Mouse (Mus musculus) urinary bladder, adult 2 months (tissue): ENCODE data around the gene Ap1g1. TPM values are rescaled to one million over a fixed set of nuclear protein-coding genes. Genes with fewer than 3 reads are reported as not detected.

ENCODE experiments used
- DNase-seq: peaks from one replicate; pipeline ENCODE4 v3.0.0; 2022; ENCODE audit warnings: low spot score
- polyA plus RNA-seq: library from polyadenylated mRNA; depleted of rRNA; stranded (reverse); fragments of >200 nt; gene quantifications from 2 replicates; pipeline ENCODE4 v1.2.3, GENCODE M21; 2012

Ap1g1 gene
- polyA plus RNA-seq, 1 experiment: 58.7 TPM

DNA sequence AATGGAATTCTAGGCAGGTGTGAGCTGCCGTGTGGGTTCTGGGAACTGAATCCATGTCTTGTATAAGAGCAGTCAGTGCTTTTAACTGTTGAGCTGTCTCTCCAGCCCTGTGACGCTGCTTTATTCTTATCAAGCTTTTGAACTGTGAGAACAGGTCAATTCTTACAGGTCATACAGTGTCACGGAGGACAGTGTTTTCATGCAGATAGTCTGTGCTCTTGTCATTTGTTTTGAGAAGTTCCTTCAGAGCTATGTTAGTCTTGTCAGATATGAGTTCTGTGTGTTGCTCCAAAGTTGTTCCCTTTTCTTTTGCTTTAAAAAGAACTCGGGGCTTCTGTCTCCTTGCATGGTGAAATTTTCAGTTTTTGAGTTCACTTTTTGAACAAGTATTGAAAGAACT lies 2.2 kb downstream of the Ap1g1 start:
- DNase-seq: no peak

DNA sequence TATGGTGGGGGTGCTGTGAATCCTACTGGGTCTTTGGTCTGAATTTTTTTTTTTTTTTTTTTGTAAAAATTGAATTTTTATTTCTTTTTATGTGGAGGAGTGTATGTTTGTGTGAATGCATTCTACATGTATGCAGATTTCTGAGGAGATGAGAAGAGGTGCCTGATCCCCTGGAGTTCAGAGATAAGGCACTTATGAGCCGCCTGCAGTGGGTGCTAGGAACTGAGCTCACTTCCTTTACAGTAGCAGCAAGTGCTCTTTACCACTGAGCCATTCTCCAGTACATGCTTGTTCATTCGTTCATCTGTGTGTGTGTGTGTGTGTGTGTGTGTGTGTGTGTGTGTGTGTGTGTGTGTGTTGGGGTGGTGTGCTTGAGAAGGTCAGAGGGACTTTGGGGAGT lies 12.6 kb downstream of the Ap1g1 start:
- no peak for DNase-seq

DNA sequence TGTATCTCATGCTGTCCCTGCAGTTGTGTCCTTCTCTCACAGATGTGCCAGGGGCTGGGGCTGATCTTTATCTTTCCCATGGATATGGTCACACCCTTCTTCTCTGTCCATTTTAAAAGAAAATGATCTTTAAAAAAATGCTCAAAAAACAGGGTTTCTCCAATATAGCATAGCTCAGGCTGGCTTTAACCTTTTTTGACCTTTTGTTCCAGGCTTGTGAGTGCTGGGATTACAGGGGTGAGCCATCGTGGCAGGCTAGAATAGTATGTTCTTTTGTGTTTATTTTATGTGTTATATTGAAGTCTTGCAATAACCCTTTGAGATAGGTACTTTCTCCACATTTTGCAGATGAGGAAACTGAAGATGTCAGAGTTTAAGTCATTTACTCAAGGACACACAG lies 16.8 kb downstream of the Ap1g1 start:
- DNase-seq: no peak

DNA sequence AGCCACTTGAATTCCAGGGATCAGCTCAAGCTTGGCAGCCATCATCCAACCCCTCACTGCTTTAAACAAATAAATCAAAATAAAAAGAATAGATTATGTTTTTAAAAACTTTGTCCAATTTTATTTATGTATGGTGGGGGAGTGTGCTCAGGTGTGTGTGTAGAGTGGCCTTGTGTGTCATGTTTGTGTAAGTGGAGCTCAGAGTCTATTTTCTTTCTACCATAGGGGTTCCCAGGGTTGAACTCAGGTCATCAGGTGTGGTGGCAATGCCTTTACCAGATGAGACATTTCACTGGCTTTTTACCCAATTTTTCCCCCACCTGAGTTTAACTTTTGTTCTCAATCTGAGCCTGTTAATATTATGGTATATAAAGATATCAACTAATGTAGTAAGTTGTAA lies 20.4 kb downstream of the Ap1g1 start:
- no peak for DNase-seq

DNA sequence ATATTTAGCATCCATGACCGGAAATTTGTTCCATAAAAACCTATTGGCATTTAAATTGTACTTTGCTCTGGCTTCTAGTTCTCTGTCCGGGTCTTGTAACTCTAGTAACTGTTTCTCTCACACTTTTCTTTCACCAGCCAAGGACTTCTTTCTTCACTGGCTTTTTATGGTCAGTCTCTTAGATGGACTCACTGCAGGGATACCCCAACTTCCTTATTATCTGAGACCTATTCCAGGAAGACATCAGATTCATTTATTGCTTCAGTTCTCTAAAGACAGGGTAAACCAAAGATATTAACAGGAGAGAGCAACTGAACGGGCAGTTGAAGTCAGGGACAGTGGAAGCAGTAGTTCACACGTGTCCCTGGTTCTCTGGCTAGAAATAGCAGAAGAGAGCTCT lies 20.9 kb downstream of the Ap1g1 start:
- no peak for DNase-seq

DNA sequence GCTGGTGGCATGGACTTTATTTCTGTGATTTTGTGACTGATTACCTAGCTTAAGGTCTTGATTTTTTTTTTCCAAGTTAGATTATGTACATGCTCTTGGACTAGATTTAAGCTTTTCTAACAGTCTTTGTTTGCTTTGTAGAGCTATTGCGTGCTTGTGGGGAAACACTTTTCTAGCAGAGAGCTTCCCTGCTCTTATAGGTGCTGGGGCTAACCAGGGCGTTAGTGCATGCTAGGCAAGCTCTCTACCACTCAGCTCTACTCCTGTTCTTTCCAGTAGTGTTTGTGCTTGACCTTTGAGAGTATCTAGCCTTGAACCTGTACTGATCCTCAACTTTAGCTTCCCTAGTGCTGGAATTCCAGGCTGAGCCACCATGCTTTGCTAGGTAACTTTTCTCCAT lies 22.0 kb downstream of the Ap1g1 start:
- DNase-seq: no peak

DNA sequence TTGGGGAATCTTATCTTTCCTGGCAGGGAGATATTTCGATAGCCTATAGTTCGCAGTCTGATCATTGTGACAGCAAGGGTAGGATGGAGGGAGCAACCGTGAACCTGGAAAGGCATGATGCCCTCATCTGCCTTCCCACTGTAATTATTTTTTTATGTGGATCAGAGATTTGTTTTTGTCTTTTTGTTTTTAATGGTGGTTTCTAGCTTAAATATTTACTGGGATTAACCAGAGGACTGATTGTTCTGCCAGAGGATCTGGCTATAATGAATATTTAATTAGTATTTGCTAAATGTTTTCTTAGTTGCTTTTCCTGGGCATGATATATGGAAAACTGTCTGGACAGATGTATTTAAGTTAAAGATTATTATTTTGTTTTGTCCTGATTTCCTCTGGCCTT lies 24.9 kb downstream of the Ap1g1 start:
- DNase-seq: no peak

DNA sequence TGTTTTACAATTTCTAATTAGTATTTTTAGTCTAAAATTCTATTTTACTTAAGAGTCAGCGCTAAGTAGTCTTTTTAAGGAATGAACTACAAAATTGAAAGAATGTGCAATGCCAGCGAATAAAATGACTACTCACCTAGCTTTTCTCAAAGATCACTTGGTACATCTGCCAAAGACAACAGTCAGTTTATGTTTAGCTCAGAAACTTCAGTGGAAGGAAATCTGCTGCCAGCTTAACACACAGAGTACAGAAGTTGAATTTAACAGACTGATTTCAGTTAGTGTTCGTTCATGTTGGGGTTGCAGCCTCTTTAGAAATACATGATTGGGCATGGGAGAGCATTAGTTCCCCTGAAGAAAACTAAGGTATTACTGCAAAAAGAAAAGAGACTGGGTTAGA lies 25.4 kb downstream of the Ap1g1 start:
- DNase-seq: no peak

DNA sequence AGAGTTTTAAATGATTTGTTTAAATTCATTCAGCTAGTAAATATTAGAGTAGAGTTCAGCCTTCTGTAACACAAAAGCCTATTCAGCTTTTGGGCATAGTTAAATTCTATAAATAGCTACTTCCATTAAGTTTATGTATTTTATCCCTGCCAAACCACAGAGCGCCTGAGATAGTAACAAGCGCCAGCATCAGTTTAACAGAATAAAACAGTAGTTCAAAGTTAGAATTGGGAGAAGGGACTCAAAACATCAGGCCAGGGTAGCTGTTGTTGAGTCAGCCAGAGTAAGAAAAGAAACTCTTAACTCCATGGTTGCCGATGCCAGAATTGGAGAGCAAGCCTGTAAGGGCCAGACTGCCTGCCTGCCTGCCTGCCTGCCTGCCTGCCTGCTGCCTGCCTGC lies 28.2 kb downstream of the Ap1g1 start:
- DNase-seq: no peak

DNA sequence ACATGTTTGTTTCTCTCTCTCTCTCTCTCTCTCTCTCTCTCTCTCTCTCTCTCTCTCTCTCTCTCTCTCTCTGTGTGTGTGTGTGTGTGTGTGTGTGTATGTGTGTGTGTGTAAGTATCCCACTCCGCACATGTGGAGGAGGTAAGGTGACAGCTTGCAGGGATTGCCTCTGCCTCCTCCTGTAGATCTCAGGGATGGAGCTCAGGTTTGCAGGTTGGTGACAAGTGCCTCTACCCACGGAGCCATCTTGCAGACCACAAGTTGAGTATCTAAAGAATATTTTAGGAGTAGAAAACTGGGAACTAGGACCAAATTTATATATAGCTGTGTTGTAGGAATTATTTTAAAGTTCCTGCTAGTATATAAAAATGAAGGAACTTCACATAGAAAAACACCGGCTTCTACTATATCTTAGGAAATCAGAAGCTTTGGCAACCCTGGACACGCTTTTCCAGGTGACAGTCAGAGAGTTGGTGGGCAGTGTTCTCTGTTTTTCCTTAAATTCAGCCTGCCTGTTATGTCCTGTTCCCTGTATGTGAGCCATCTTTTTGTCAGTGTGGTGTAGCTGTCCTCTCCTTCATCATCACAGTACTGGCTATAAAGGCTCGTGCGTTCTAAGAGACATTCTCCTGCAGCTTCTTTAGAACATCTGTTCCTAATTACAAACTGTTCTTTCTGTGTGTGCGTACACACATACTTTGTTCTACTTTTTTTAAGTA lies 29.2 kb downstream of the Ap1g1 start:
- DNase-seq: no peak

DNA sequence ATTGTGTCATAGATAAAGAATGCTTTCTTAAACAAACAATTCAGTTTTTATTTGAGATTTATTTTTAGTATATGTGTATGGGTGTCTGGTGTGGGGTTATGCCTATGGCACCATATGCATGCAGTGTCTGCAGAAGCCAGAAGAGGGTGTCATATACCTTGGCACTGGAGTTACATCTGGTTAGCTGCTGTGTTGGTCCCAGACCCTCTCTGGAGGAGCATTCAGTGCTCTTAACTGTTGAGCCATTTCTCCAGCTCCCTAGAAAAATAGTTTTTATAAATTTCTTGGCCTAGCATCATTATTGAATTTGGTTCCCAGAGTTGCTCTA lies 29.7 kb downstream of the Ap1g1 start:
- no peak for DNase-seq

DNA sequence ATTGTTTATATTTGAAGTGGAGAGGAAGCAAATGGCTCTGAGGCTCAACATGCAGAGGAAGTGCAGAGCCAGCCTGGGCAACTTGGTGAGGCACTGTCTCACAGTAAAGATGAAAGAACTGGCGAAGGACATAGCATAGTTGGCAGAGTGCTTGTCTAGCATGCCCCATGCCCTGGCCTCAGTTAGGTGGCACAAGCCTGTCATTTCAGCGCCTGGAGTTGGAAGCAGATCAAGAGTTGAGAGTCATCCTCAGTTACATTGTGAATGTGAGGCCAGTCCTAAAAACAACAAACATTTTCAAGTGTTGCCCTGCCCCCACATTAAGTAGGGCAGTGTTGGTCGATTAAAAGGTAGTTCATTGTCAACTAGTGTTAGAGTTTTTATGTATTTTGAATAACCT lies 32.1 kb downstream of the Ap1g1 start:
- DNase-seq: no peak

DNA sequence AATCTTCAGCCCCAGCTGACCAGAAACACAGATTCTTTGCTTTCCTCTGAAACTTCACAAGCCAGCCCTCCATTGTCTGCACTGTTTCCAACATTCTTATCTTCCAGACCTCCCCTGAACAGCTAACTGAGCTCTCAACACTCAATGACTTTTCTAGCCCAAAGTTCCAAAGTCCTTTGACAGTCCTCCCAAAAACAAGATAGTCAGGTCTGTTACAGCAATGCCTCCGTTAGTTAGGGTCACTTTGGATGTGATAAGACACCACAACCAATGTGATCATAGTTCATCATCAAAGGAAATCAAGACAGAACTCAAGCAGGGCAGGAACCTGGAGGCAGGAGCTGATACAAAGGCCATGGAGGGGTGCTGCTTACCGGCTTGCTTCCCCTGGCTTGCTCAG lies 36.9 kb downstream of the Ap1g1 start:
- DNase-seq: no peak

DNA sequence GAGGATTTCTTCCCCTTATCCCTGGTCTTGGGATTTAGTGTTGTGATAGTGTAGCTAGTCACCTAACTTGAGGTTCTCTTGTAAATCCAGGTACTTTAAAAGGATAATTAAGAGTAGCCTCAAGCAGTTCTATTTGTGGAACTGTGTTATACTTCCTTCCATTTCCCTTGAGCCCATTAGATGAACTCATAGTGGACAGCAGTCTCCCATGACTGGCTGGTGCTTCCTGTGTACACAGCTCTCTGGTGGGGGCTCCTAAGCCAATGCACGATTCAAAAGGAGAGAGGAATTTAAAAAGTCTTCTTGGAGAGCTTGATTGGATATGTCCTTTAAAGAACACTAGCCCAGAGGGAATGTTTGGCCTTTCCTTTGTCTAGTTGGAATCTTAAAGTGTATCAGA lies 39.6 kb downstream of the Ap1g1 start:
- DNase-seq: no peak

DNA sequence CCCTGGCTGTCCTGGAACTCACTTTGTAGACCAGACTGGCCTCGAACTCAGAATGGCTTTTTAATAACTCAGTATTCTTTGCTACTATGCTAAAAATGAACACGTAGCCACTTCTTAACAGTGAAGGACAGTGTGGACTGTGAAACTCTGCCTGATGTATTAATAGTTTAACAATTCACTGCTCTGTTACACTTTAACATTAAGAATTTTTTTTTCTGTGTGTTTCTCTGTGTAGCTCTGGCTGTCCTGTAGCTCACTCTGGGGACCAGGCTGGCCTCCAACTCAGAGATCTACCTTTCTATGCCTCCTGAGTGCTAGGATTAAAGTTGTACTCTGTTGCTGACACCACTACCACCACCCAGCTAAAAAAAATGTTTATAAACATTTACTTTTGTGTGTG lies 45.2 kb downstream of the Ap1g1 start:
- no peak for DNase-seq

DNA sequence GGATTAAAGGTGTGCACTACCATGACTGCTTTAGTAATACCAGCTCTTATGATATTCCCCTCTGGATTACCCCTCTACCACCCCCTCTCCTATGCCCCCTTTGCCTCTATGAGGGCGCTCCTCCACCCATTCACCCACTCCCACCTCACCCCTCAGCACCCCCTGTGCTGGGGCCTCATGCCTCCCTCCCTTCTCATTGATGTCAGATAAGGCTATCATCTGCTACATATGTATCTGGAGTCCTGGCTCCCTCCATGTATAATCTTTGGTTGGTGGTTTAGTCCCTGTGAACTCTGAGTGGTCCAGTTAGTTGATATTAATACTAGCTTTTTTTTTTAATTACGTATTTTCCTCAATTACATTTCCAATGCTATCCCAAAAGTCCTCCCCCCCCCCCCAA lies 61.5 kb downstream of the Ap1g1 start:
- DNase-seq: no peak

DNA sequence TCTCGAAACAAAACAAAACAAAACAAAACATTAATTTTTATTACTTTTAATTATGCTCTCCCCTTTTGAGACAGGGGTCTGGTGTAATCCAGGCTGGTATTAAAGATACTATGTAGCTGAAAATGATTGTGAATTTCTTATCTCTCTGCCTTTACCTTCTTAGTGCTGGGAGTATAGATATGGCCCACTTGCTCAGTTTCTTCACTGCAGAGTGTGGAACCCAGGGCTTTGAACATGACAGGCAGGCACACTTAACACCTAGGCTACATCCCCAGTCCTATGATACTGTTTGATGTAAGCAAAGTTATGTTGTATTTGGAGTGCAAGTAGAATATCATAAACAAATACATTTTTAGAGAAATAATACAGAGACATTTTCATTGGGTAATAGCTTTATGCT lies 64.1 kb downstream of the Ap1g1 start:
- no peak for DNase-seq

DNA sequence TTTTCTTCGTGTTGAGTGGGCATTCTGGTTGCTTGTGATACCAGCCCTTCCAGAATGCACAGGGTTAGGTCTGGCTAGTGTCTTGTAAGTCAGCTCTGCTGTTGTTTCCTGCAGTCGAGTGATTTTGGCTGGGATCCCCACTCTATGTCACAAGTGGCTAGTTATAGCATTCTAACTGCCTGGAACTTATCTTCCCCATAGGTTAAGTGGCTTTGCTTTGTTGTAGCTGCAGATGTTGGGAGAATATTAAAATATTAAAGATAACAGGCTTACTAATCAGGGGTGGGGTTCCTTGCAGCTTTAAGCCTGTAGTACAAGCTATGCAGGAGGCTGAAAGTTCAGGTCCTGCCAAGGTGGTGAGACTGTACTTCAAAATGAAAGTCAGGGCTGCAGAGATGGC lies 69.5 kb downstream of the Ap1g1 start:
- DNase-seq: no peak

DNA sequence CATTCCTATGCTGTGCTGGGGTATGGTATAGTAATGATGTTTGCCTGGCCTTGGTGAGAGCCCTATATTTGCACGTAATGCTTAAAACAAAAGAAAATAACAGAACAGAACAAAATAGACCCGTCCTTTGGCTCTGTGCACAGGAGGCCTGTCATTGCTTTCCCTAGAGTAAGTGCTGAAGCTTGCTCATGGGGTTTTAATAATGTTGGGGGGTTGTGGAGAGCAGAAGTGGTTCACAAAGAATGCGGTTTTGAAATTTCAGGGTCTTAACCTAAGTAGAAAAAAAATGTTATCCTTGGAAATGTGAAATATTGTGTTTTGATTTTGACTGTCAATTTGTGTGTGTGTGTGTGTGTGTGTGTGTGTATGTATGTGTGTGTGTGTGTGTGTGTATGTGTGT lies 70.6 kb downstream of the Ap1g1 start:
- DNase-seq: no peak

DNA sequence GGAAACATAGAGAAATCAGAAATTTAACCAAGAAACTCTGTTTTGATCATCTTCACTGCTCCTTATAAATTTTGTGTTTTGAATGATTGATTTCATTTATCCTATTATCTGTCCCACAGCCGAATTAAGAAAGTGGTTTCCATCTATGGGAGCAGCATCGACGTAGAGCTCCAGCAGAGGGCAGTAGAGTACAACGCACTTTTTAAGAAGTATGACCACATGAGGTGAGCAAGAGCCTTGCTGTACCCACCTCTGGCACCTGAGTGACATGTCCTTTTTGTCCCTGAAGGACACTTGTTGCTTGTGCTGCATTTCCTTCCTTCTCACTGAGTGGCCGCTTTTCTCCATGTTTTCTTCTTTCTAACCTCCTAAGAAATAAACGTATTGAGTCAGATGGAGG lies 75.1 kb downstream of the Ap1g1 start:
- DNase-seq: no peak

DNA sequence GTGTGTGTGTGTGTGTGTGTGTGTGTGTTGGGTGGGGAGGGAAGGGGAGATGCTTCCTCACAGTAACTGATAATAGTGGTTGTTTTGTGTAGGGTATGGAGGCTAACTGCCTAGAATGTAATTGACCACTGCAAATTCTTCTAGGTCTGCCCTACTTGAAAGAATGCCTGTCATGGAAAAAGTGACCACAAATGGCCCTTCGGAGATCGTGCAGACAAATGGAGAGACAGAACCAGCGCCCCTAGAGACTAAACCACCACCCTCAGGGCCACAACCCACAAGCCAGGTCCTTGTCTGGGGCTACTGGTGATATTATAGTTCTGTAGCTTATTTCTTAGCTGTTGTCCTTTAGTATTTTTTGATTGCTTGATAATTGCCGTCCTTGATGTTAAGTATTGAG lies 76.2 kb downstream of the Ap1g1 start:
- DNase-seq: no peak

DNA sequence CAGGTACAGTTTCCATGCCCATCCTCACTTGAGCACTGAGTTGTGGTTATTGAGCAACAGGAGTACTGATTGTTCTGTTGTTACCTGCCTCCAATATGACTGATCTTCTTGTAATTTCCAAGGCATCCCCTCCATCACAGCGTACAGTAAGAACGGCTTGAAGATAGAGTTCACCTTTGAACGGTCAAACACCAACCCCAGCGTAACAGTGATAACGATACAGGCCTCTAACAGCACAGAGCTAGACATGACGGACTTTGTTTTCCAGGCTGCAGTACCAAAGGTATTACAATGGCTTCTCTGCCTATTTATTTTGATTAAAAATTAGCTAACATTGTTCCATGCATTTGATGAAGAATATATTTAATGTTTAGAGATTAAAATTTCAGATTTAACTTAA lies 77.1 kb downstream of the Ap1g1 start:
- DNase-seq: no peak

DNA sequence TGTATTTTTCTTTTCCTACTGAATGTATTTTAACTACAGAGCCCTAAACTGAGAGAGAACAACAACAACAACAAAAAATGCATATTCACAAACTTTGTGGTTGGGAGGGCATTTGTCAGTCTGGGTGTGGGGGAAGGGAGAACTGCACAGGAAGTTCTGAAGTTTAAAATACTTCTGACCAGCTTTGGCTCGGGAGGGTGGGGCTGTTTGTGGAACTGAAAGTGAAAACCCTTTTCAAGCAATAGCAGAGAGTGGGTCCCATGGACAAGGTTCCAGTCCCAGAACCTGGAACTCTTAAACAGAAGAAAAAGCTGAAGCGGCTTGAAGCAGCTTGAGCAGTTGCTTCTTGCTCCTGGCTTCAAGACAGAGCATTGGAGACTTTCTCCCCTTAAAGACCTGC lies 85.0 kb downstream of the Ap1g1 start:
- no peak for DNase-seq

DNA sequence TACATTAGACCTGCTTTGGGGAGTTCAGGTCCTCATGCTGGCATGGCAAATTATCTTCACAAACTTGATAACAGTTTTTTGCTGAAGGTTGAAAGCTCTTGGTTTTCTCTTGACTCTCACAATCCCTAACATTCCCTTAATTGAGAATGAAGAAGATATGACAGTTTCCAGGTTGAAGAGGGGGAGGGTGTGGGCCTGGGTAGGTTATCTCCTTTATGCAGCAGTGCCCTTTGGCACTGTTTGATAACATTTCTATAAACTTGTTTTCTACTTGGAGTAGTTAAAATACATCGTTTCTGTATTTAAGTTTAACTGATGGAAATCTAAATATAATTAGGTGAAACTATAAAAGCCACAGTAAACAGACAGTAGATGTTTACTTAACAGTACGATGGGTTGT lies 86.4 kb downstream of the Ap1g1 start:
- no peak for DNase-seq

DNA sequence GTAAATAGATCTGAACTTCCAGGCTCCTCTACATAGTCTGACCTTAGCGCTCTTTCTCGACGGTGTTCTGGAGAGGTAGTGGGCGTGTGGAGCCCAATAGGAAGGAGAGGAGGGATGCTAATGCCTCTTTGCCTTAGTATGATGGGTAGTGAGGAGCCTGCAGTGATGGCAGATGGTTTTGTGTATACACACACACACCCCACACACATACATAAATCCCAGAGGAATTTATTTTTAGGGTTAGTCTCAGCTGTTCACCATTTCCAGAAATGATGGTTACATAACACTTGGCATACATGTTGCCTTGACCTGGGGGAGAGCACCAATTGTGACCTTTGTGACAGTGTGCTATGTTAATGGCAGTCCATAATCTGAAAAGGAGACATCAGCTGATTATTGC lies 87.2 kb downstream of the Ap1g1 start:
- DNase-seq: no peak
